Mouse (Mus musculus): Measurements from ENCODE around the gene Gbp3.

DNA sequence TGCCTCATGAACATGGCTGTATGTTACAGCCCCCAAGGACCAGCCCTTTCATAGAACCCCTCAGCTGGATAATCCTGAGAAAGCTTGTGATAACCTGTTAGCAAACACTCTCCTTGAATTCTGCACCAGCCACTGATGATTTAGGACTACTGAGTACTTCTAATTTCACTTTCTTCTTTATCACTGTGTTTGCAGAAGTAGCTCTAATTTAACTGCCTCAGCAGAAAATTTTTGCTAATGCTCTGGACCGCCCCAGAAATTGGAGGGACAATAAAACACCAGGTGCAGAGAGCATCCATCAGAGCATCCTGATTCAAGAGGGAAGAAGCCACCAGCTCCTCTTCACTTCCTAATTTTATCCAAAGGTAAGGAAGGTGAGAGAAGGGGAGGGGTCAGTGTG is 34.7 kb downstream of the Gbp3 start, which contains the start of gene Gbp2b:
- TF ChIP-seq CTCF (IDR thresholded peaks at IDR 0.05; ENCODE audit: borderline replicate concordance, insufficient read depth, low read depth, low read length) (no peak), POLR2A (IDR thresholded peaks at IDR 0.05; ENCODE audit: borderline replicate concordance, insufficient read depth, low read length) (no peak)
